Mouse (Mus musculus): ENCODE results near the gene Crybb2. TPM values are rescaled to one million over a fixed set of nuclear protein-coding genes. Genes with fewer than 3 reads are reported as not detected.

Crybb2 gene
- polyA plus RNA-seq, 1 experiment from 2014 or later: not detected

- peak overlapping the region; percentile 84 for H3K27ac ChIP-seq
- H3K9me3 ChIP-seq (replicated peaks): no peaks in the 10 kb centered on the region
- H3K4me1 ChIP-seq: peaks cover 23% of the 10 kb centered on the region
- H3K36me3 ChIP-seq: no peaks in the 10 kb centered on the region
- H3K4me3 ChIP-seq: peak overlapping the region; percentile 71
- WGBS: 3% methylated on average over 14 of the region's 14 CpGs
- peaks cover 47% of the 10 kb centered on the region for H3K27me3 ChIP-seq (ENCODE audit: low read depth, poor library complexity, severe bottlenecking)
- peak; percentile 62 for DNase-seq (ENCODE audit: low spot score)
Observed at GRCm38 (mm10) chr5:113014808-113015235, 55.1 kb downstream of the Crybb2 start.

- no peak for DNase-seq (ENCODE audit: low spot score)
- peaks cover 47% of the 10 kb centered on the region for H3K27me3 ChIP-seq (ENCODE audit: low read depth, poor library complexity, severe bottlenecking)
- peak overlapping the region; percentile 71 for H3K4me3 ChIP-seq
- H3K27ac ChIP-seq: no peak overlapping the region
- H3K4me1 ChIP-seq: peaks cover 23% of the 10 kb centered on the region
- H3K9me3 ChIP-seq (replicated peaks): no peaks in the 10 kb centered on the region
- WGBS: 68% methylated on average over 16 of the region's 16 CpGs
- H3K36me3 ChIP-seq: no peaks in the 10 kb centered on the region
Observed at GRCm38 (mm10) chr5:113014111-113014807, 55.7 kb downstream of the Crybb2 start.

- H3K36me3 ChIP-seq: no peaks in the 10 kb centered on the region
- H3K9me3 ChIP-seq (replicated peaks): no peaks in the 10 kb centered on the region
- WGBS: 85% methylated on average over 10 of the region's 10 CpGs
- H3K27me3 ChIP-seq (ENCODE audit: low read depth, poor library complexity, severe bottlenecking): peaks cover 47% of the 10 kb centered on the region
- H3K4me1 ChIP-seq: peaks cover 28% of the 10 kb centered on the region
- DNase-seq (ENCODE audit: low spot score): no peak
- no peak overlapping the region for H3K27ac ChIP-seq
- H3K4me3 ChIP-seq: no peak overlapping the region
Observed at GRCm38 (mm10) chr5:113011926-113012325, 58.0 kb downstream of the Crybb2 start.

- Histone ChIP-seq H3K36me3 (no peaks in the 10 kb centered on the region), H3K4me3 (no peak overlapping the region), H3K27me3 (ENCODE audit: low read depth, poor library complexity, severe bottlenecking) (peaks cover 25% of the 10 kb centered on the region; the same call in 1 of the 2 replicates), H3K9me3 (replicated peaks) (no peaks in the 10 kb centered on the region), H3K4me1 (peaks cover 9% of the 10 kb centered on the region), H3K27ac (no peak overlapping the region)
- no peak for DNase-seq (ENCODE audit: low spot score)
- WGBS: 83% methylated on average over 8 of the region's 8 CpGs
Observed at GRCm38 (mm10) chr5:113009183-113009820, 60.6 kb downstream of the Crybb2 start.

GRCm38 (mm10) chr5:113008496-113008895 lies 61.4 kb downstream of the Crybb2 start:
- no peaks in the 10 kb centered on the region for H3K9me3 ChIP-seq (replicated peaks)
- no peaks in the 10 kb centered on the region for H3K36me3 ChIP-seq
- WGBS: 79% methylated on average over 2 of the region's 2 CpGs
- H3K4me1 ChIP-seq: peaks cover 6% of the 10 kb centered on the region; the same call in 1 of the 2 replicates
- H3K4me3 ChIP-seq: no peak overlapping the region
- DNase-seq (ENCODE audit: low spot score): no peak
- H3K27ac ChIP-seq: no peak overlapping the region
- peaks cover 17% of the 10 kb centered on the region; the same call in 1 of the 2 replicates for H3K27me3 ChIP-seq (ENCODE audit: low read depth, poor library complexity, severe bottlenecking)

Other genes starting within 250 kb of the Crybb2 start
- gene Myo18b, start 173.8 kb downstream of the Crybb2 start, polyA plus RNA-seq (2016; fragmentation: Nextera tagmentation; extraction: Ambion mirVana): 0.30 and 0.41 TPM in 2 replicates
- 3.9 and 7.4 TPM in 2 replicates for gene Grk3, start 54.3 kb downstream of the Crybb2 start, polyA plus RNA-seq (2016; fragmentation: Nextera tagmentation; extraction: Ambion mirVana)
- gene Crybb3, start 11.5 kb upstream of the Crybb2 start, polyA plus RNA-seq (2016; fragmentation: Nextera tagmentation; extraction: Ambion mirVana): 0.33 and 0.59 TPM in 2 replicates
- 2.5 and 2.9 TPM in 2 replicates for gene 2900026A02Rik, start 151.1 kb upstream of the Crybb2 start, polyA plus RNA-seq (2016; fragmentation: Nextera tagmentation; extraction: Ambion mirVana)
- gene Tmem211, start 156.8 kb upstream of the Crybb2 start, polyA plus RNA-seq (2016; fragmentation: Nextera tagmentation; extraction: Ambion mirVana): not detected in 2 replicates
- gene Sgsm1, start 240.7 kb upstream of the Crybb2 start, polyA plus RNA-seq (2016; fragmentation: Nextera tagmentation; extraction: Ambion mirVana): 13.4 and 15.1 TPM in 2 replicates